Mouse (Mus musculus) bone marrow macrophage, adult 2 months (primary cell): ENCODE measurements around the gene Agpat2.

Experiments used
- CTCF ChIP-seq: IDR thresholded peaks from 2 replicates; pipeline ENCODE4 v1.5.1; 2012; ENCODE audit warnings: low read depth, mild to moderate bottlenecking, low read length, moderate library complexity
- POLR2A ChIP-seq: IDR thresholded peaks from 2 replicates; pipeline ENCODE4 v1.6.1; 2012; ENCODE audit warnings: mild to moderate bottlenecking, low read depth, low read length, borderline replicate concordance

GRCm38 (mm10) chr2:26543768-26544167, 60.4 kb downstream of the Agpat2 start:
- no peak for TF ChIP-seq CTCF
- no peak for TF ChIP-seq POLR2A
